8 mouse cellular contexts compared by ENCODE assay signal in genomic region chr14:26303111-26303510, GRCm38 (mm10). TPM values are rescaled to one million over a fixed set of nuclear protein-coding genes. Genes with fewer than 3 reads are reported as not detected.
DNase-seq lines count a peak whose midpoint lies in the region; ATAC-seq and TF ChIP-seq lines count a peak whose summit lies in the region.

No protein-coding gene starts in this region.

- TF ChIP-seq CTCF in heart, adult 2 months (IDR thresholded peaks at IDR 0.05) = peak; percentile 83

- H3K9ac ChIP-seq in heart, adult 2 months (ENCODE audit: low read depth, low read length) = no peak overlapping the region
- H3K9ac ChIP-seq in ES-E14 (ENCODE audit: insufficient read depth, low read depth, low read length, poor library complexity, severe bottlenecking) = no peak overlapping the region
- no peak overlapping the region for H3K9ac ChIP-seq in midbrain, embryonic 16.5 days (ENCODE audit: low read depth, low read length)

- intact Hi-C loops in heart, adult 2 months (cut with DNase I) = loop anchor here (1.0 kb wide), 1 partner anchor 157 kb away; no protein-coding TSS in a partner anchor

- no peak overlapping the region for H3K27ac ChIP-seq in heart, adult 2 months
- H3K27ac ChIP-seq in ES-E14 (ENCODE audit: insufficient read depth, low read depth, low read length, poor library complexity, severe bottlenecking) = no peak overlapping the region
- H3K27ac ChIP-seq in midbrain, embryonic 16.5 days (ENCODE audit: low read length) = no peak overlapping the region

- H3K4me3 ChIP-seq in heart, adult 2 months = no peak overlapping the region
- no peak overlapping the region for H3K4me3 ChIP-seq in ES-E14 (ENCODE audit: insufficient read depth in 1 of 2, low read depth in 1 of 2, low read length in 2 of 2, poor library complexity in 1 of 2, severe bottlenecking in 1 of 2)
- no peak overlapping the region for H3K4me3 ChIP-seq in midbrain, embryonic 16.5 days (ENCODE audit: low read depth, low read length)

- no peak for DNase-seq in heart, adult 2 months
- DNase-seq in heart, adult 11 months = no peak
- peak; percentile 56 for DNase-seq in ES-E14 (ENCODE audit: low read depth, low spot score)
- peak; percentile 11 to 51 for DNase-seq in cerebellum, postnatal 25 days
- peak; percentile 68 for DNase-seq in heart, postnatal 4 days
- DNase-seq in layer of hippocampus, postnatal 36 days = peak; percentile 15 to 42

- WGBS in heart, adult 2 months = 23% methylated on average over 2 of the region's 2 CpGs
- 39% methylated on average over 2 of the region's 2 CpGs for WGBS in midbrain, embryonic 16.5 days

- H3K27me3 ChIP-seq in heart, adult 2 months (ENCODE audit: control insufficient read depth, insufficient read depth, low read length) = no peaks in the 10 kb centered on the region
- H3K27me3 ChIP-seq in midbrain, embryonic 16.5 days (ENCODE audit: control insufficient read depth, insufficient read depth, low read depth, low read length) = no peaks in the 10 kb centered on the region

- H3K79me2 ChIP-seq in heart, adult 2 months (replicated peaks; ENCODE audit: control insufficient read depth, insufficient read depth, low read length) = no peaks in the 10 kb centered on the region

- H3K4me1 ChIP-seq in heart, adult 2 months (ENCODE audit: control insufficient read depth, insufficient read depth, low read length) = no peaks in the 10 kb centered on the region
- H3K4me1 ChIP-seq in ES-E14 (ENCODE audit: control insufficient read depth in 2 of 2, insufficient read depth in 2 of 2, low read length in 2 of 2, poor library complexity in 1 of 2) = peaks cover 0 to 8% of the 10 kb centered on the region in 2 experiments; a peak in 1 of 4 replicates
- H3K4me1 ChIP-seq in midbrain, embryonic 16.5 days (ENCODE audit: control insufficient read depth, insufficient read depth, low read length) = no peaks in the 10 kb centered on the region

- TF ChIP-seq POLR2A in heart, adult 2 months (IDR thresholded peaks at IDR 0.05; ENCODE audit: insufficient read depth, low read depth, low read length) = no peak

- in situ Hi-C loops in ES-E14 (cut with MboI; ENCODE audit: low sequenced_read_pairs in 2 of 2, unreplicated experiment in 2 of 2) = no loop called here

- H3K4me2 ChIP-seq in midbrain, embryonic 16.5 days (ENCODE audit: low read length) = no peak overlapping the region

- H3K9me3 ChIP-seq in ES-E14 (ENCODE audit: control insufficient read depth, insufficient read depth, low read depth, low read length) = no peaks in the 10 kb centered on the region
- no peaks in the 10 kb centered on the region for H3K9me3 ChIP-seq in midbrain, embryonic 16.5 days (replicated peaks; ENCODE audit: control insufficient read depth, low read length, poor library complexity, severe bottlenecking)

- TF ChIP-seq EP300 in heart, adult 2 months (IDR thresholded peaks at IDR 0.05; ENCODE audit: insufficient read depth, low read depth, low read length) = no peak

- peak; percentile 80 for ATAC-seq in midbrain, embryonic 16.5 days
- ATAC-seq in activated CD4-positive, CD25-positive, alpha-beta regulatory T cell, adult 4 months = no peak

- H3K36me3 ChIP-seq in heart, adult 2 months (ENCODE audit: control insufficient read depth, insufficient read depth, low read length) = no peaks in the 10 kb centered on the region
- H3K36me3 ChIP-seq in ES-E14 (ENCODE audit: control insufficient read depth, insufficient read depth, low read length, poor library complexity, severe bottlenecking) = no peaks in the 10 kb centered on the region
- no peaks in the 10 kb centered on the region for H3K36me3 ChIP-seq in midbrain, embryonic 16.5 days (ENCODE audit: control insufficient read depth, insufficient read depth, low read length)

TF ChIP-seq in ES-E14, 5 proteins besides CTCF, POLR2A, EP300 and RAD21:
- no peak for TF ChIP-seq ZNF384 (IDR thresholded peaks at IDR 0.05; ENCODE audit: low read depth, low read length)
- TF ChIP-seq ZC3H11A (IDR thresholded peaks at IDR 0.05; ENCODE audit: borderline replicate concordance, low read depth, low read length) = peak; percentile 91
TF ChIP-seq in ES-E14: peak in this region for 1.

RNA-seq across cellular contexts. Expression of gene Duxbl3, which starts 45.3 kb away (rescaled TPM):
- total RNA-seq in heart, adult 2 months (2021) = not detected
- 0.10 and 0.29 TPM in 2 replicates for polyA plus RNA-seq in heart, adult 2 months (2012; rRNA removed)
- total RNA-seq in ES-E14 (2012; rRNA removed) = 2.8 and 3.6 TPM in 2 replicates
- 1 to 10 TPM; 1.9 to 2.3 TPM for total RNA-seq in heart, postnatal 4 days (2021)
- 1 to 10 TPM in 1 of 2 experiments, under 1 TPM in 1; 0.70 to 1.4 TPM for total RNA-seq in layer of hippocampus, postnatal 36 days (2021)
- 2.8 and 3.5 TPM in 2 replicates for polyA plus RNA-seq in midbrain, embryonic 16.5 days (2015; fragmentation: Nextera tagmentation; extraction: Ambion mirVana)
- polyA plus RNA-seq in activated CD4-positive, CD25-positive, alpha-beta regulatory T cell, adult 4 months (2017; shearing (Covaris generic)) = not detected

Comparison
In these comparisons a context has a peak if more than half of its experiments do, and no peak if none do; other contexts are left out.
1. DNase-seq: peak in ES-E14 (single experiment), cerebellum, postnatal 25 days (2 of 2), heart, postnatal 4 days (single experiment) and layer of hippocampus, postnatal 36 days (2 of 2); none in heart, adult 2 months (0 of 2) and heart, adult 11 months (single experiment).